Mouse (Mus musculus): ENCODE results near the gene Gm12166.

The Gm12166 gene

GRCm38 (mm10) chr11:46052105-46052659 lies at the start of gene Gm12166:
Gm12166 (minus strand) TSS chr11:46052321.
- DNase-seq (ENCODE audit: inconsistent ontology term) = peak; percentile 26

GRCm38 (mm10) chr11:46097062-46097461 lies 44.9 kb upstream of the Gm12166 start:
- no peak for DNase-seq (ENCODE audit: inconsistent ontology term)

DNA sequence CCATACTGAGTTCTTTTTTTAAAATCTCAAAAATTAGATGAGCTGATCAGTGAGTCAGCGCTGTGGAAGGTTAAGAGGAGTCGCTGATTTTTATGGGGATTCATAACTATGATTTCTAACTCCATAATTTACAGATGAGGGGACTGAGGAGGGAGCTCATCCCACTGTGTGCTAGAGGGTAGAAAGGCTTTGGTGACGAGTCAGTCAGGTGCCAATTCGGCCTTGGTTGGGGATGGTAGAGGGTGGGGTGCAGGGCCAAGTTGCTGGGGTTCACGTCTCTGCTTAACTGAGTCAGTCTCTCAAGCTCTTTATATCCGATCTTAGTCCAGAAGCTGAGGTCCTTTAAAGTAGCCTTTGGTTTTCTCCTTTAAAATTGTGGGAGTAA lies 44.1 kb upstream of the Gm12166 start:
- no peak for DNase-seq (ENCODE audit: inconsistent ontology term)

DNA sequence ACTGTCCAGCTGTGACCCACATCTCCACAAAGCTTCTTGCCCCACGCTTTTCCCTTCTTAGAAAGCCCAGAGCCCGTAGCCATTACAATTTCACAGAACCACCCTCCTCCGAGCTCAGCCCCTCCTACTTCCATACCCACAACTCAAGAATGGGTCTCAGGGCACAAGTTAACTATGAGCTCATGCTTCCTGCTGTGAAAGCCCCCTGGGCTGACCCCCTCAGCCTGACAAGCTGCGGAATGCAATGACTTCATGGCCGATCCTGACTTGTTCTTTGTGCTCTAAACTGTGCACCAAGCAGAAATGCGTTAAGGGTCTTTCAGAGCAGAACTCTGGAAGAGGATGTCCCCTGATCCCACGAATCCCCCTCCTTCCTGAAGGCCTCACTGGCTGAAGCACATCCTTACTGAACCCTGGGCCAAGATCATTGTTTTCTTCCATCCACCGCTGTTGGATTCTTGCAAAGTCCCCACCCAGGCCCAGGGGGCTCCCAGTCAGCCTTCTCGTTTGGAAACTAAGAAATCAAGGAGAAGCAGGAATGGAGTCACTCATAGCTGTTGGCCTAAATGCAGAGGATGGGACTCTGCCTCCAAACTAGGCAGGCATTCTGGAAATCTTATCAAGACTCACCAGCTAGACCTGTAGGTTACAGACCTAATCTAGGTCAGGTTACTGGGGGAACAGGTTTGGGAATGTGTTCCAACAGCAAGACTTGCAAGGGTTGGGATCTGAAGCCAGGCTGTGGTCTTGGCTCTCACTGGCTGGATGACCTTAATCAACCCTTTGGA lies 43.5 kb upstream of the Gm12166 start:
- no peak for DNase-seq (ENCODE audit: inconsistent ontology term)

DNA sequence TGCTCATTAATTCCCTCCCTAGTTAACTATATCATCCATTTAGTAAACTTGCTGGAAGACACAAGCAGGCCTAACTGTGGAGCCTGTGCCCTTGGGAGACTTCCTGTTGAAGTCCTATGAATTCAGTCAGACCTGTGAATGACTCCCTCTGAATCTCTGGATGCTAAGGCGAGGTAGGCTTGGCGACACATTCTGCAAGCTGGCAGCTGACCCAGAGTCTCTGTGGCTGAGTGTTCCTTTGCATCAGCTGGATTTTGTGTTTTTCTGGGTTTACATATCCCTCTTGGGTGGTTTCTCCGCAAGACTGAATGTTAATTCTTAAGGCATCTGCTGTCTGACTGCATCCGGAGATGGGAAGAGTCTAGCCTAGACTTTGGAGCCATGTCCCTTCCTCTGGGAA lies 40.0 kb upstream of the Gm12166 start:
- DNase-seq (ENCODE audit: inconsistent ontology term) = no peak

DNA sequence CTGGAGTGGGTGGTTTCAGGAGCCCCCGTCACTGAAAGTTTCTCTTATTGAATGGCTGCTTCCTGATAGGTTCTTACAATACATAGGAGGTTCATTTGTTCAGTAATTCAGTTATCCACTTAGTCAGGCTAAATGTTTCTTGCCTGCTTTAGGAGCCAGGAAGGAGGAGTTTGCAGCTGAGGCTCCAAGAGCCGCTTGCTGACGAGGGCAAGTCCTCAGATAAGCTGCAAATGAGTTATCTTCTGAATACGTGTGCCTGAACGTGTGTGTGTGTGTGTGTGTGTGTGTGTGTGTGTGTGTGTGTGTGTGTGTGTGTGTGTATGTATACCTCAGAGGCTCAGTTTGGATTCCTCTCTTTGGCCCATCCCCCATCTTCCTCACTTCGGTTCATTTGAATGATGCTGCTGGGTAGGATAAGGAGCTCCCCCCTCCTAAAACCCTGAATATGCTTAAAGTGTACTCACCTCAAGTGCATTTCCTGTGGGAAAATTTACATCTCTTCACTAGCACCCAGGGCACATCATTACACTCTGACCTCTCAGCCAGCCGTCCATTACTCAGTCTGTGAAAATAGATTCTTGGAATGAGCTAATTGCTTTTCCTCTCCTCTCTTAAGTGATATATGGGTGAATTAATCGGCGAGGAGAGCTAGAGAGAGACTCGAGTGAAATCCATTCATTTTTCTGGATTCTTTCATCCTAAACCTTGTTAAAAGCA lies 39.0 kb upstream of the Gm12166 start:
- DNase-seq (ENCODE audit: inconsistent ontology term) = no peak

- DNase-seq (ENCODE audit: inconsistent ontology term) = no peak
Observed at GRCm38 (mm10) chr11:46090036-46090725, 38.1 kb upstream of the Gm12166 start.

- no peak for DNase-seq (ENCODE audit: inconsistent ontology term)
Observed at GRCm38 (mm10) chr11:46089081-46089713, 37.1 kb upstream of the Gm12166 start.

- no peak for DNase-seq (ENCODE audit: inconsistent ontology term)
Observed at GRCm38 (mm10) chr11:46086446-46086845, 34.3 kb upstream of the Gm12166 start.

GRCm38 (mm10) chr11:46085398-46086163 lies 33.5 kb upstream of the Gm12166 start:
- no peak for DNase-seq (ENCODE audit: inconsistent ontology term)

- DNase-seq (ENCODE audit: inconsistent ontology term) = peak; percentile 37
Observed at GRCm38 (mm10) chr11:46084568-46084967, 32.4 kb upstream of the Gm12166 start.

DNA sequence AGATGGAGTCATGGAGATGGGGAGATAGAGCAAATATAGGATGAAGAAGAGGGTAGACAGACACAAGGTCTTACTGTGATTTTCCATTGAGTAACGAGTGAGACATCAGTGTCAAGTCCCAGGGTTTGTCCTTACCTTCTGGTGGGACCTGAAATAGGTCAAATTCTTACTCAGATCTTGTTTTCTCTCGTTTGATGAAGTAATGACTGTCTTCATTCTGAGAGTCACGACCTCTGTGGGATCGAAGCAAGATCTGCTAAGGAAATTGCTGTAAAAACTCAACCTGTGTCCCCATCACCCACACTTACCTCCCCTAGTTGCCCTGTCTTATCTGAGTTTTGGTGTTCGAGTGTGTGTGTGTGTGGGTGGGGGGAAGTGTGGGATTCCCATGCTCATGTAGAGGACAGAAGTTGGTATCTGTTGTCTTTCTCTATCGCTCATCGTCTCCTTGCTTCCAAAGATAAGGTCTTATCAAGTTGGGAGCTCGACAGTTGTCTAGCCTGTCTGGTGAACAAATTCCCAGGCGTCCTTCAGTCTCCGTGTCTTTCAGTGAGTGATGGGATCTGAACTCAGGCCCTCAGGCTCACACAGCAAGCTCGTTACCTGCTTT lies 31.8 kb upstream of the Gm12166 start:
- DNase-seq (ENCODE audit: inconsistent ontology term) = no peak

- DNase-seq (ENCODE audit: inconsistent ontology term) = no peak
Observed at GRCm38 (mm10) chr11:46083405-46083804, 31.3 kb upstream of the Gm12166 start.

GRCm38 (mm10) chr11:46081075-46081474 lies 29.0 kb upstream of the Gm12166 start:
- DNase-seq (ENCODE audit: inconsistent ontology term) = no peak

DNA sequence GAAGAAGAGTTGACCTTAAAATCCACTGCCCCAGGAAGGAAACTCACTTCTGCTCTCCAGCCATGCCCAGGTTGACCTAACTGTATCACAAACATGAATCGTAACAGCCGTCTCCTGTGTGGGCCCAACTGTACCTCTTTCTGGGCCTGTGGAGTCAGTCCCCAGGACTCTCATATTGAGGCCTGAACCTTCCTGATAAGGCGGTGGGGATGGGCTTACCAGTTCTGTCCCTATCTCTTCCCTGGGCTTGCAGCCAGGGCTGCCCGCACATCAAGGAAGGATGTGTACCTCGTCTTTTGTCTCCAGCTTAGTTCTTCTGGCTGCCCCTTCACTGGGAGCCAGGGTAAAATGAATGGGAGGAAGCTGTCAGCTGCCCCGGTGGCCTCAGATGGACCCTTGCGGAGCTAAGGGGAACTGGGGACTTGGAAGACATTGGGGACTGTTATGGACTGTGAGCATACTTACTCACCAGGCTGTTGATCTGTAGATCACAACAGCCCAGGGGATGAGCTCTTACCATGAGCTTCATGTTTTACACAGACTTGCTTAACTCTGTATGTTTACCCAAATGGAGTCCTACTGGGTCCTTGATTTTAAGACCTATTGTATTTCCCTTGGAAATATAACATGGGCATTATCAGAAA lies 25.7 kb upstream of the Gm12166 start:
- DNase-seq (ENCODE audit: inconsistent ontology term) = no peak

- DNase-seq (ENCODE audit: inconsistent ontology term) = no peak
Observed at GRCm38 (mm10) chr11:46077304-46077703, 25.2 kb upstream of the Gm12166 start.

DNA sequence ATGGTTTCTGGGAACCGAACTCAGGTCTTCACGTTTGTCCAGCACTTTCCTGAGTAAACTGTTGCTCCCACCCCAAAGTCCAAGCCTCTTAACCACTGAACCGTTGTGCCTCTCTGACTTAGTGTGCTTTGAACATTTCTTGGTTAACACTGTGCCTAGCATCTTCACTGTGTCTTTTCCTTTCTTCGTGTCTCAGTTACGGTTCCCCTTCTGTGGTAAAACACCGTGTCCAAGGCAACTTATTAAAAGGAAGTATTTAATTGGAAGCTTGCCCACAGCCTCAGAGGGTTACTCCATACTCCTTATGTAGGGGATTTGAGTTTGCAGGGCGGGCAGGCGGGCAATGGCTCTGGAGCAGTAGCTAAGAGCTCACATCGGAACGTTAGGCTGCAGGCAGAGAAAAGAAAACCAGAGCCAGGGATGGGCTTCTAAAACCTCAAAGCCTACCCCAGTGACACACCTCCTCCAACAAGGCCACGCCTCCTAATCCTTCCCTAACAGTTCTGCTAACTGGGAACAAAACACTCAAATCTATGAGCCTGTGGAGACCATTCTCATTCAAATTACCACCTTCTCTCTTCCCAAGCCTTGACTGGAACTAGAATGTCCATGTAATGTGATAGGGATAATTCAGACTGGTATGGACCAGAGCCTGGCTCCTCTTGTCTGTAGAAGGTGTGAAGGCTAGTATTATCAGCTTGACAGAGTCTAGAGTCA lies 24.5 kb upstream of the Gm12166 start:
- DNase-seq (ENCODE audit: inconsistent ontology term) = no peak

DNA sequence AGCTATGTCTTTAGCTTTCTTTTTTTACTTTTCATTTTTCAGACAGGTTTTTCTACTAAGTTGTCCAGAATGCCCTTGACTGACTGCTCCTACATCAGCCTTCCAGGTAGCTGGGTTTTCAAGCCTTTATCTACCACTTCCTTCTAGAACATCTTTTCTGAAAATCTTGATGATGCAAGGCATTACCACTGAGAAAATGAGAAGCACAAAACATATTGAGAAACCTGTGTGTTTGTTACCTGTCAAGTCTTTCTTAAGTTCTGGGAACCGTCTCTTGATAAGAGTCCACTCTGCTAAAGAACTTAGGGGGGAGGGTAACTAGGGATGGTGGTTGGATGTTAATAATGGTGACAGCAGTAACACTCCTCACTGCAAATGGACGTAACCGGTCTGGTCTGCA lies 23.4 kb upstream of the Gm12166 start:
- no peak for DNase-seq (ENCODE audit: inconsistent ontology term)
